Mouse (Mus musculus): ENCODE measurements around the gene Pnpt1.

Gene Pnpt1

GRCm38 (mm10) chr11:29130385-29131355 lies at the start of gene Pnpt1:
Gene Pnpt1 (plus strand): TSS chr11:29130744.
- peak; percentile 93 for DNase-seq (ENCODE audit: low read depth)

GRCm38 (mm10) chr11:29092403-29092802 lies 38.1 kb upstream of the Pnpt1 start:
- no peak for DNase-seq (ENCODE audit: low read depth)

GRCm38 (mm10) chr11:29098926-29099325 lies 31.6 kb upstream of the Pnpt1 start:
- no peak for DNase-seq (ENCODE audit: low read depth)

- DNase-seq (ENCODE audit: low read depth), result no peak
Observed at GRCm38 (mm10) chr11:29129862-29130384, 621 bp upstream of the Pnpt1 start.

GRCm38 (mm10) chr11:29140671-29141070 lies 10.1 kb downstream of the Pnpt1 start:
- DNase-seq (ENCODE audit: low read depth), result no peak

- no peak for DNase-seq (ENCODE audit: low read depth)
Observed at GRCm38 (mm10) chr11:29148901-29149300, 18.4 kb downstream of the Pnpt1 start.

GRCm38 (mm10) chr11:29163569-29163968 lies 33.0 kb downstream of the Pnpt1 start:
- no peak for DNase-seq (ENCODE audit: low read depth)

GRCm38 (mm10) chr11:29171959-29172391 lies 41.4 kb downstream of the Pnpt1 start:
- DNase-seq (ENCODE audit: low read depth), result peak; percentile 82

- peak; percentile 97 for DNase-seq (ENCODE audit: low read depth)
Observed at GRCm38 (mm10) chr11:29172563-29173124, 42.1 kb downstream of the Pnpt1 start, which contains the start of gene Ppp4r3b. Gene Ppp4r3b (plus strand): TSS chr11:29172890.

GRCm38 (mm10) chr11:29173125-29173631 lies 42.6 kb downstream of the Pnpt1 start:
- DNase-seq (ENCODE audit: low read depth), result peak; percentile 83

- DNase-seq (ENCODE audit: low read depth), result peak; percentile 35
Observed at GRCm38 (mm10) chr11:29173706-29174436, 43.3 kb downstream of the Pnpt1 start.

- no peak for DNase-seq (ENCODE audit: low read depth)
Observed at GRCm38 (mm10) chr11:29179319-29179718, 48.8 kb downstream of the Pnpt1 start.

- no peak for DNase-seq (ENCODE audit: low read depth)
Observed at GRCm38 (mm10) chr11:29180657-29181056, 50.1 kb downstream of the Pnpt1 start.

GRCm38 (mm10) chr11:29181751-29182150 lies 51.2 kb downstream of the Pnpt1 start:
- DNase-seq (ENCODE audit: low read depth), result no peak

- DNase-seq (ENCODE audit: low read depth), result no peak
Observed at GRCm38 (mm10) chr11:29188981-29189380, 58.4 kb downstream of the Pnpt1 start.

- DNase-seq (ENCODE audit: low read depth), result no peak
Observed at GRCm38 (mm10) chr11:29203653-29204052, 73.1 kb downstream of the Pnpt1 start.

GRCm38 (mm10) chr11:29209774-29210173 lies 79.2 kb downstream of the Pnpt1 start:
- no peak for DNase-seq (ENCODE audit: low read depth)

All from naive thymus-derived CD4-positive, alpha-beta T cell, adult 2 months (primary cell).